Mouse (Mus musculus): ENCODE data around the gene Uts2r. TPM values are rescaled to one million over a fixed set of nuclear protein-coding genes. Genes with fewer than 3 reads are reported as not detected.
A peak's percentile ranks its signal among the peaks of the same experiment; 100 is the strongest.

Gene Uts2r
- total and polyA plus RNA-seq, 2 experiments from 2014 or later, result not detected

DNA sequence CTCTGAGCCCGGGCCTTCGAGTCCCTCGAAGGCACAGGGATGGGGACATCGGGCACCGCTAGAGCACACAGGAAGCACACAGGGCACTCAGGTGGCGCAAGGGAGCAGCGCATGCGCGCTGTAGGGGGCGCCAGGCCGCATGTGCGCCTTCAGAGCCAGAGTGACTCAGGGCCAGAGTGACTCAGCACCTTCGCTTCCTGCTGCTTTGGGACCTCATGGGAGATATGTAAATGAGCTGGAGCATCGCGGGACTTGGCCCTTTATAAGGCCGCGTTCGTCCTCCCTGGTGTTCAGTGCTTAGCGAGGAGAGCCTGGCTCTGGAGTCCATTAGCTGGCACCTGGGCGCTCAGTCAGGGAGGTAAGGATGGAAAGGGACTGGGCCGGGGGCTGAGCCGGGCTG is 14.2 kb upstream of the Uts2r start, which contains the start of gene Tex19.1:
Gene Tex19.1 (plus strand): TSS at position 279 of the 400 bp plus-strand sequence.
- no peak for DNase-seq (ENCODE audit: low spot score)
- Histone ChIP-seq H3K36me3 (replicated peaks; ENCODE audit: control insufficient read depth, insufficient read depth, low read length) (no peaks in the 10 kb centered on the region), H3K9me3 (replicated peaks; ENCODE audit: control insufficient read depth, low read length) (no peaks in the 10 kb centered on the region), H3K4me3 (ENCODE audit: low read depth, low read length) (no peak within 1 kb of the TSS), H3K4me2 (ENCODE audit: low read depth, low read length) (no peak within 1 kb of the TSS), H3K9ac (replicated peaks; ENCODE audit: low read depth, low read length) (no peak within 1 kb of the TSS), H3K27me3 (ENCODE audit: control insufficient read depth, insufficient read depth, low read length) (no peaks in the 10 kb centered on the region), H3K27ac (ENCODE audit: low read depth) (no peak within 1 kb of the TSS), H3K4me1 (ENCODE audit: control insufficient read depth, insufficient read depth) (no peaks in the 10 kb centered on the region)
- no peak for ATAC-seq (ENCODE audit: insufficient read depth, low read depth)
- no peak for TF ChIP-seq CTCF (IDR thresholded peaks at IDR 0.05; ENCODE audit: low read depth)
- 84% methylated on average over 22 of the region's 22 CpGs for WGBS

DNA sequence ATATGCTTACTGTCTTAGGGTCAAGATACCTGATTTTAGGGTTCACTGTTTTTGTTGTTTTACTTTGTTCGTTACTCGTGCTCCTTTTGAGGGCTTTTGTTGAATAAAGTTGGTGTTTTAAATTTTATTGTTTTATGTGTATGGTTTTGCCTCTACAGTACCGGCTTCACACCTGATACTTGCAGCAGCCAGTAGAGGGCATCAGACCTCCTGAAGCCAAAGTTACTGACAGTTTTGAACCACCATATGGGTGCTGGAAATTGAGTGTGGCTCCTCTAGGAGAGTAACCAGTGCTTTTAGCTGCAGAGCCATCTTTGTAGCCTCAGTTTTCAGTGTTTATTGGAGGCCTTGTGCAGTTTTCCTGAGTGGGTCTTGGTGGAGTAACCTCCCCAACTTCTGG is 11.9 kb upstream of the Uts2r start:
- H3K36me3 ChIP-seq (replicated peaks; ENCODE audit: control insufficient read depth, insufficient read depth, low read length), result no peaks in the 10 kb centered on the region
- no peak overlapping the region for H3K9ac ChIP-seq (replicated peaks; ENCODE audit: low read depth, low read length)
- no peak for TF ChIP-seq EP300 (IDR thresholded peaks at IDR 0.05; ENCODE audit: low read depth)
- TF ChIP-seq CTCF (IDR thresholded peaks at IDR 0.05; ENCODE audit: low read depth), result no peak
- DNase-seq (ENCODE audit: low spot score), result no peak
- ATAC-seq (ENCODE audit: insufficient read depth, low read depth), result no peak
- WGBS, result 79% methylated on average over 3 of the region's 3 CpGs
- no peaks in the 10 kb centered on the region for H3K4me1 ChIP-seq (ENCODE audit: control insufficient read depth, insufficient read depth)
- no peak overlapping the region for H3K4me3 ChIP-seq (ENCODE audit: low read depth, low read length)
- H3K4me2 ChIP-seq (ENCODE audit: low read depth, low read length), result no peak overlapping the region
- no peaks in the 10 kb centered on the region for H3K9me3 ChIP-seq (replicated peaks; ENCODE audit: control insufficient read depth, low read length)
- H3K27me3 ChIP-seq (ENCODE audit: control insufficient read depth, insufficient read depth, low read length), result no peaks in the 10 kb centered on the region
- no peak overlapping the region for H3K27ac ChIP-seq (ENCODE audit: low read depth)

DNA sequence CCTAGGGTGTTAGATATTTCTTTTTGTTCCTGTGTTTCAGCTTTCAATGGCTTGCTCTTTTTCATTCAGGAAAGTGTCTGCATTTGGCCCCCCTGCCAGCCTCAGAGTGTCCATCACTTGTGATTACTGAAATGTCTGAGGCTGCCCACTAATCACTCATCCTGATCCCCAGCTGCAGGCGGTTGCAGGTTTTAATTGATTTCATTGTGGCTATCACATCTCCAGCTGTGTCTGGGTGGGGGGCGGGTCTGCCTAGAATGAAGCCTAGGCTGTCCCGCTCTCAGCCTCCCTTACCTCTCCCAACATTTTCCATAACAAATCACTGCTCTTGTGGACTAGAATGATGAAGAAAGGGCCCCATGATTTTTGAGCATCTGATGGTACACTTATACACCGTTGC is 5.9 kb upstream of the Uts2r start:
- 56% methylated on average over 4 of the region's 4 CpGs for WGBS
- TF ChIP-seq CTCF (IDR thresholded peaks at IDR 0.05; ENCODE audit: low read depth) (no peak), EP300 (IDR thresholded peaks at IDR 0.05; ENCODE audit: low read depth) (no peak)
- H3K27me3 ChIP-seq (ENCODE audit: control insufficient read depth, insufficient read depth, low read length), result peaks cover 38% of the 10 kb centered on the region
- no peak overlapping the region for H3K9ac ChIP-seq (replicated peaks; ENCODE audit: low read depth, low read length)
- no peaks in the 10 kb centered on the region for H3K9me3 ChIP-seq (replicated peaks; ENCODE audit: control insufficient read depth, low read length)
- DNase-seq (ENCODE audit: low spot score), result no peak
- H3K4me1 ChIP-seq (ENCODE audit: control insufficient read depth, insufficient read depth), result peaks cover 4% of the 10 kb centered on the region
- H3K27ac ChIP-seq (ENCODE audit: low read depth), result no peak overlapping the region
- H3K4me3 ChIP-seq (ENCODE audit: low read depth, low read length), result no peak overlapping the region
- no peaks in the 10 kb centered on the region for H3K36me3 ChIP-seq (replicated peaks; ENCODE audit: control insufficient read depth, insufficient read depth, low read length)
- H3K4me2 ChIP-seq (ENCODE audit: low read depth, low read length), result no peak overlapping the region
- ATAC-seq (ENCODE audit: insufficient read depth, low read depth), result no peak

DNA sequence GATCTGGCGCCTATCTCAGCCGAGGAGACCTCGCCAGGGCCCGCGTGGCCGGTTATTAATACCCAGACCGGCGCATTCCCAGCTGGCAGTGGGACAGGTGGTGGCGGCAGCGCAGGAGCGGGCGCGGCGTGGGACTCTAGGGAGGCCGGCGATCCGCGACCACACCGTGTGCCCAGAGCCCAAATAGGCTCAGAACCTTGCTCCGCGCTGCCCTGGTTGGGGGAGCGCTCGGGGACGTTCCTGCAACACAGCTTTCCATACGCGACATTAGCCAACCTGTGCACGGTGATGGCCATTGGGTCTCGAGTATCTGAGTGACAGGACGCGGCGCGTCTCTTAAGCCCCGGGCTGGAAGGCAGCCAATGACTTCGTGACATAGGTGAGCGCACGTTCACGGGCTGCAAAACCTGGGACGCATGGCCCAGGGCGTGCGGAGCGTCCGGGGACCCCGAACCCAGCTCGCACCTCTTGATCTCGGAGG is 3.6 kb upstream of the Uts2r start:
- Histone ChIP-seq H3K9me3 (replicated peaks; ENCODE audit: control insufficient read depth, low read length) (no peaks in the 10 kb centered on the region), H3K4me1 (ENCODE audit: control insufficient read depth, insufficient read depth) (peaks cover 4% of the 10 kb centered on the region), H3K4me2 (ENCODE audit: low read depth, low read length) (peak overlapping the region; percentile 59), H3K27ac (ENCODE audit: low read depth) (no peak overlapping the region), H3K36me3 (replicated peaks; ENCODE audit: control insufficient read depth, insufficient read depth, low read length) (no peaks in the 10 kb centered on the region), H3K9ac (replicated peaks; ENCODE audit: low read depth, low read length) (no peak overlapping the region), H3K4me3 (ENCODE audit: low read depth, low read length) (peak overlapping the region; percentile 35), H3K27me3 (ENCODE audit: control insufficient read depth, insufficient read depth, low read length) (peaks cover 38% of the 10 kb centered on the region)
- DNase-seq (ENCODE audit: low spot score) (no peak), ATAC-seq (ENCODE audit: insufficient read depth, low read depth) (peak; percentile 44; the same call in 1 of the 2 replicates)
- WGBS, result under 1% methylated on average over 45 of the region's 45 CpGs
- TF ChIP-seq EP300 (IDR thresholded peaks at IDR 0.05; ENCODE audit: low read depth), result no peak
- TF ChIP-seq CTCF (IDR thresholded peaks at IDR 0.05; ENCODE audit: low read depth), result no peak

DNA sequence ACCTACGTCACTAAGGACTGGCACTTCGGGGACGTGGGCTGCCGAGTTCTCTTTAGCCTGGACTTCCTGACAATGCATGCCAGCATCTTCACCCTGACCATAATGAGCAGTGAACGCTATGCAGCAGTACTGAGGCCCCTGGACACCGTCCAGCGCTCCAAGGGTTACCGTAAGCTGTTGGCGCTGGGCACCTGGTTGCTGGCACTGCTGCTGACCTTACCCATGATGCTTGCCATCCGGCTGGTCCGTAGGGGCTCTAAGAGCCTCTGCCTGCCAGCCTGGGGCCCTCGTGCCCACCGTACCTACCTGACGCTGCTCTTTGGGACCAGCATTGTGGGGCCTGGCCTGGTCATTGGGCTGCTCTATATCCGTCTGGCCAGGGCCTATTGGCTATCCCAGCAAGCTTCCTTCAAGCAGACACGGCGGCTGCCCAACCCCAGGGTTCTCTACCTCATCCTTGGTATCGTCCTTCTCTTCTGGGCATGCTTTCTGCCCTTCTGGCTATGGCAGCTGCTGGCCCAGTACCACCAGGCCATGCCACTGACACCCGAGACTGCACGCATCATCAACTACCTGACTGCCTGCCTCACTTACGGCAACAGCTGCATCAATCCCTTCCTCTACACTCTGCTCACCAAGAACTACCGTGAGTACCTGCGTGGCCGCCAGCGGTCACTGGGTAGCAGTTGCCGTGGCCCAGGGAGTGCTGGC is 720 bp downstream of the Uts2r start:
- Histone ChIP-seq H3K4me1 (ENCODE audit: control insufficient read depth, insufficient read depth) (peaks cover 4% of the 10 kb centered on the region), H3K4me2 (ENCODE audit: low read depth, low read length) (no peak overlapping the region), H3K27ac (ENCODE audit: low read depth) (no peak overlapping the region), H3K27me3 (ENCODE audit: control insufficient read depth, insufficient read depth, low read length) (peaks cover 25% of the 10 kb centered on the region), H3K36me3 (replicated peaks; ENCODE audit: control insufficient read depth, insufficient read depth, low read length) (no peaks in the 10 kb centered on the region), H3K4me3 (ENCODE audit: low read depth, low read length) (no peak overlapping the region), H3K9ac (replicated peaks; ENCODE audit: low read depth, low read length) (no peak overlapping the region), H3K9me3 (replicated peaks; ENCODE audit: control insufficient read depth, low read length) (no peaks in the 10 kb centered on the region)
- ATAC-seq (ENCODE audit: insufficient read depth, low read depth), result no peak
- DNase-seq (ENCODE audit: low spot score), result no peak
- 91% methylated on average over 26 of the region's 26 CpGs for WGBS
- TF ChIP-seq CTCF (IDR thresholded peaks at IDR 0.05; ENCODE audit: low read depth), result no peak
- no peak for TF ChIP-seq EP300 (IDR thresholded peaks at IDR 0.05; ENCODE audit: low read depth)

DNA sequence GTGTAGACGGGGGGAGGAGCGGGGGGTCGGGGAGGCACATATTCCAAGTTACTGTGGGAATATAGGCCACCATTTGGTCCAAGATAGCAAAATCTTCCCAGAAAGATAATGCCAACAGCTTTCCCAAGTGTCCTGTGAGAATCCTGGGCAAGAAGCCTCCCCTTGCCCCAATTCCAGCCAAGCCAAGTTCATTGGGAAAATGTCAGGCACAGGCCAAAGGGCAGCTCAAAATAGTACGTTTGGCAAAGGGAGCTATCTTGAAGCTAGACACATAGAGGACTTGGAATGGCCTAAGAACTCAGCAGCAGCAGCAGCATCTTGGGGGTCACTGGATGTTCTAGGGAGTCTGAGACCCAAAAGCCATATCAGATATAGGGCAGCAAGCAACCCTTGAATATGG is 3.7 kb downstream of the Uts2r start:
- Histone ChIP-seq H3K9me3 (replicated peaks; ENCODE audit: control insufficient read depth, low read length) (no peaks in the 10 kb centered on the region), H3K4me1 (ENCODE audit: control insufficient read depth, insufficient read depth) (no peaks in the 10 kb centered on the region)

More for the DNA sequence above, 3.7 kb downstream of the Uts2r start:
- ATAC-seq (ENCODE audit: insufficient read depth, low read depth) (no peak), DNase-seq (ENCODE audit: low spot score) (no peak)
- H3K27ac ChIP-seq (ENCODE audit: low read depth), result no peak overlapping the region
- no peak overlapping the region for H3K9ac ChIP-seq (replicated peaks; ENCODE audit: low read depth, low read length)
- H3K4me3 ChIP-seq (ENCODE audit: low read depth, low read length), result no peak overlapping the region
- H3K4me2 ChIP-seq (ENCODE audit: low read depth, low read length), result no peak overlapping the region
- TF ChIP-seq EP300 (IDR thresholded peaks at IDR 0.05; ENCODE audit: low read depth) (no peak), CTCF (IDR thresholded peaks at IDR 0.05; ENCODE audit: low read depth) (no peak)
- WGBS, result 76% methylated on average over 4 of the region's 4 CpGs
- H3K36me3 ChIP-seq (replicated peaks; ENCODE audit: control insufficient read depth, insufficient read depth, low read length), result no peaks in the 10 kb centered on the region
- H3K27me3 ChIP-seq (ENCODE audit: control insufficient read depth, insufficient read depth, low read length), result no peaks in the 10 kb centered on the region
